Mouse (Mus musculus) frontal cortex, postnatal 14 days (tissue): ENCODE data around the gene Irs2.

ENCODE experiments used
- DNase-seq, 2 experiments: peaks; one replicate each; pipeline ENCODE4 v3.0.0; 2022; ENCODE audit warnings: low spot score in 2 of 2

Irs2 gene

DNA sequence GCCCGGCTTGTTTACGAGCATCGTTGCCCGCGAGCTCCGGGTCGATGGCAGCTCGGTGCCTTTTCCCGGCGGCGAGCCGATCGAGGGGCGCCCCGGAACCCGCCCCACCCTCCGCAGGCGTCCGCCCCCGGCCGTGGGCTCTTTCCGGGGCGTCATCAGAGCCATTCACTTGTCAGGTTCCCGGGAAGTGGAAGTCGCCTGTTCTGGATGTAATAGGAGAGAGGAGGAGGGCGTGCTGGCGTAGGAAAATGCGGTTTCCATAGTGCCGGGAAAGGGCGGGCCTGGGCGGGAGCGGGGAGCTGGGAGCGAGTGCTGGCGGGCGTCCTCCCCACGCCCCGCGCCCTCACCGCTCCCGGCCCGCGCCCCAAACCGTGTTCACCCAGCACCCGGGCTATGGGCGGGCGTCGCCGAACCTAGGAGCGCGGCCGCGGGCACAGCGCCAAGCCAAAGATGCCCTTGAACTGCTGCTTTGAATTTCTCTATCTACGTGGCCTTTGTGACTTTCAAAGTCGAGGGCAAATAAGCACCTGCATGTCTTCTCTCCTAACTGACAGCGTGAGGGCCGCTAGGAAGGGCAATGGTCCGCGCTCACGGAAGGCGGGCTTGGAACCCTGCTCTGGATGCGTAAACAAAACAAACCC is 1.3 kb upstream of the Irs2 start:
- DNase-seq = peak; percentile 65 to 69

DNA sequence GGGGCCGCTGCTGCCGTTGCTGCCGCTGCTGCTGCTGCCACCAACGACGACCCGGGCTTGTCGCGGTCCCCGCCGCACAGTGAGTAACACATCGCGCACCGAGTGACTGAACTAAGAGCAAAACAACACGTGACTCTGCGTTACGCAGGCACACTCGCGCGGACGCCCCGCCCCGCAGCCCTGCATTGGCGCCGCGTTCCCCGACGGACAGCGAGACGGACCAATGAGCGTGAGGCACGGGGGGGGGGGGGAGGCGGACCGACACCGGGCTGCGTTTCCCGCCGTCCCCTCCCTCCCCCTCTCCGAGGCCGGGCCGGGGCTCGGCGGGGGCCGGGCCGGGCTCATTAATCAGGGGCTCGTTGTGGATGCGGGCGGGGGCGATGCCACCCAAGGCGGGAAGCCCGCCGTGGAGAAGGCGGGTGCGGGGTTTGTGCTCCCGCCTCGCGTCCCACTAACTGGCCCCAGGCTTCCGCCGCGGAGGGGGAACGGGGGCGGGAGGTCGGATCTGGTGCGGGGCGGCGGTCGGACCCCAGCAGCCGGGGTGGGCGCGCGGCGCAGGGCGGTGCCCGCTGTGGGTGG is 673 bp upstream of the Irs2 start:
- DNase-seq = peak; percentile 95 to 97

DNA sequence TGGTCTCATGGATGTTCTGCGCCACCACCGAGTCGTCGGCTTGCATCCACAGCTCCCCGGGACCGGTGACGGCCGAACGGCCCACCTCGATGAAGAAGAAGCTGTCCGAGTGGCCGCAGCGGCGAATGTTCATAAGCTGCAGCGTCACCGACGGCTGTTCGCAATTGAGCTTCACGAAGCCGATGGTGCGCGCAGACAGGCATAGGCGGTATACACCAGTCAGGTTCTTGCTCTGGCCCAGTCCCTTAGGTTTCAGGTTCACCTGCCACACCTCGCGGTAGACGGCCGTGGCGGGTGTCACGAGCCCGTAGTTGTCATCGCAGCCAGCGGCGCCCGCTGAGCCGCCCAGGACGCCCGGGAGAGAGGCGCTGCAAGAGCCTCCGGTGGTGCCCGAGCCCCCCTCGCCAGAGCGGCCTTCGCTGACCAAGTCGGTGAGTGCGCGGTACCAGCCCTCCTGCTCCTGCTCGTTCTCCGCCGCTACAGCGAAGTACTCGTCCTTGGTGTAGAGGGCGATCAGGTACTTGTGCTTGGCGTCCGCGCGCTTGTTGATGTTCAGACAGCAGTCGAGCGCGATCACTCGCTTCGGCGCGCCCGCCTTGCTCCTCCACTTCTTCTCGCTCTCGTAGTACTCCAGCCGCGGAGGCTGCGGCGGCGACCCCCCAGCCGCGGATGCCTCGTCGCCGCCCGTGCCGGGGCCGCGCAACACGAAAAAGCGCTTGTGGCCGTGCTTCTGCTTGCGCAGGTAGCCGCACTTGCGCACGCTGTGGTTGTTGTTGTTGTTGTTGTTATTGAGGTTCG is 478 bp downstream of the Irs2 start:
- peak; percentile 51 to 58 for DNase-seq

DNA sequence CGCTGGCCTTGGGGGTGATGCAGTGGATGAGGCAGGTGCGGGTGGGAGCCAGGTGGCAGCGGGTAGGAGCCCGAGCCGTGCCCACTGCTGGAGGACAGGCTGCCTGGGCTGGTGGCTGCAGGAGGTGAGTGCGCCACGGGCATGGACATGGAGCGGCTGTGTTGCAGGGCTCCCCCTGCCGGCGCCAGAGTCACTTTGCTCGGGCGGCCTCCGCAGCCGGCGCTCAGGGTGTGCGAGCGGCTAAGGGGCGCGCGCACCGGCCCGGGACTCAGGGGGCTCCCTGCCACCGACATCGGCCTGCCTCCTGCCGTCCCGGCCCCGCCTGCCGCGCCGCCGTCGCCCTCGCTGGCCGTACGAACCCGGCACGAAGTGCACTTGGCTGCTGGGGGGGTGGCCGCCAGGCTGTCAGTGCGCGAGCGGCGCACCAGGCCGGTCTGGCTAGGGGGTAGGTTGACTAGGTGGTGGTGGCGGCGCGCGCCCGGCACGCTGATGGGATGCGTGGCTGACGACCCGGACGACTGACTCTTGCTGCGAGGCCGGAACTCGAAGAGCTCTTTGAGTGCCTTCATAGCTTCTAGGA is 1.2 kb downstream of the Irs2 start:
- peak; percentile 73 to 83 for DNase-seq

DNA sequence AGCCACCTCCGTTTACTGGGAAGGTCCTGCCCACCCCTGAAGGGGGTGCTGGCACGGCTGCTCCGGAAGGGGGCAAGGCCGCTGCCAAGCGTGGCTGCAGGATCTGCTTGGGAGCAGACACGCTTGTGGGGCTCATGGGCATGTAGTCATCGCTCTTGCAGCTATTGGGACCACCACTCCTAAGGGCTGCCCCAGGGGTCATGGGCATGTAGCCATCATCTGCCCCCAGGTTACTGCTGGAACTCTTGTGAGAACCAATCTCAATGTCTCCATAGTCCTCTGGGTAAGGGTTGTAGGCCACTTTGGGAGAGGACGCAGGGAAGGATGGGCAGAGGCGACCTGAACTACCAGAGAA is 2.0 kb downstream of the Irs2 start:
- no peak for DNase-seq

DNA sequence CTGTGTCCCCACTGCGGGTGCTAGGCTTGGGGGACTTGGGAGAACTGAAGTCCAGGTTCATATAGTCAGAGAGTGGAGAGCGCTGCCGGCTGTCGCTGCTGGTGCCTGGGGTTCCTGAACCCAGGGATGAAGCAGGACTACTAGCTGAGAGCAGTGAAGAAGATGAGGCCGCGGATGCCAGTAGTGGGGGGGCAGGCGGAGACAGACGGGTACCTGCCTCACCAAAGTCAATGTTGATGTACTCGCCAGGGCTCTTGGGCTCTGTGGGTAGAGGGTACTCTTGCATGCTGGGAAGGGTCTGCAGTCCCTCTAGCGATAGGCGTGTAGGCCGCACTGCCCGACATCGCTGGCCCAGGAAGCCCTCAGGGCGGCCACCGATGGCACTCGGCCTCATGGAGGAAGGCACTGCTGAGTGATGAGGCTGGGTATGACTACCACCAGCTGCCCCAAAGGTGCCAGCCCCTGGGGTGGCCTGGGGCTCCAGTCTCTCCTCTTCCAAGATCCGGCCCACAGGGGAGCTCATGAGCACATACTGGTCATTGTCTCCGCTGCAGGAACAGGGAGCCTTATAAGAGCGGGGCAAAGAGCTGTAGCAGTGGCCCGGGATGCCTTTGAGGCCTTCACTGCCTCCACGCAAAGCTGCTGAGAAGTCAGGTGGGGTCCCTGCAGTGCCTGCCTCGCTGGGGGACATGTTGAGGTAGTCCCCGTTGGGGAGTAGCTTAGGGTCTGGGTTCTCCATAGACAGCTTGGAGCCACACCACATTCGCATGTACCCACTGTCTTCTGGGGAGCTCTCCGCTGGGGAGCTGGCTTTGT is 2.6 kb downstream of the Irs2 start:
- DNase-seq = no peak

DNA sequence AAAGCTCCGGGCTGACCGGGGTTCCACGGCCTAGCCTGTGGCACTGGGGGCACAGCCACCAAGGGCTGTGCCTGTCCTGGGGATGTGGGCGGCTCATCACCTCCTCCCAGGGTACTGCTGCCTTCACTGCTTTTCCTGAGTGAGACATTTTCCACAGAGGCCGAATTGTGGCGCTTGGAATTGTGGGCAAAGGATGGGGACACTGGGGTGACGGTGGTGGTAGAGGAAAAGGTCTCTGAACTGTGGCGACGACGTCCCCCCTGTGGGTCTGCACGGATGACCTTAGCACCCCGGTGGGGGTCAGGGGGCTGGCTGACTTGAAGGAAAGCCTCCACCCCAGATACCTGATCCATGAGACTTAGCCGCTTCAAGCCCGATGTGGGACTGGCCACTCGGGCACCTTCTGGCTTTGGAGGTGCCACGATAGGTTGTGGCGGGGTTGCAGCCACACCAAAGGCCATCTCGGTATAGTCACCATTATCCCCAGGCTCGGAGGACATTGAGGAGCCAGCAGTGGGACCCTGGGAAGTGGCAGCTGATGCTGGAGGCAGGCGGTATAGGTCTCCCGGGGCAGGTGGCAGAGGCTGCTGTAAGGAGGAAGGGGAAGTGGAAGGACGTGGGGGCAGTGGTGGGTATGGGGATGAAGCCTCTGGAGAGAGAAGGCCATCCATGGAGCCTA is 3.3 kb downstream of the Irs2 start:
- DNase-seq = no peak

DNA sequence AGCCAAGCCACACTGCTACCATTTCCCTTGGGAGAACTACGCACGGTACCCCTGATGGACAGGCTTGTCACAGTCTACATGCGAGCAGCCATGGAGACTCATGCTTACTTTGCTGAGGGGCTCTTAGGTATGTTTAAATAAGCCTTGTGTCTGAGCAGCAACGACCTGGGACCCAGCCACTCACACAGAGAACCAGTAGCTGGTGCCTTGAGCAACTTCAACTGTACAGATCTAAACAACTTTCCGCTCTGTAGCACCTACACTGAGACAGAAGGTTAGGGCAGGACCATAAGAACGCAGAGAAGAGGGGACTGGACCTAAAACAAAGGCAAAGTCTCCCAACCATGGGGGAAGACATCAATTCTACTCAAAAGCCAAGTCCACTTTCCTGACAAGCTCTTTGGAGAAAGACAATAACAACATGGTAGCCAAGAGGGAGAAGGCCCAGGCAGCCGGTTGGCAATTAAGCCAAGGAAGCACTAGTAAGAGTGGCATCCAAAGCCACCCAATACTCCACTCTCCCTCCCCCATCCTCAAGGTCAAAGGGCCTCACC is 4.3 kb downstream of the Irs2 start:
- DNase-seq = no peak

DNA sequence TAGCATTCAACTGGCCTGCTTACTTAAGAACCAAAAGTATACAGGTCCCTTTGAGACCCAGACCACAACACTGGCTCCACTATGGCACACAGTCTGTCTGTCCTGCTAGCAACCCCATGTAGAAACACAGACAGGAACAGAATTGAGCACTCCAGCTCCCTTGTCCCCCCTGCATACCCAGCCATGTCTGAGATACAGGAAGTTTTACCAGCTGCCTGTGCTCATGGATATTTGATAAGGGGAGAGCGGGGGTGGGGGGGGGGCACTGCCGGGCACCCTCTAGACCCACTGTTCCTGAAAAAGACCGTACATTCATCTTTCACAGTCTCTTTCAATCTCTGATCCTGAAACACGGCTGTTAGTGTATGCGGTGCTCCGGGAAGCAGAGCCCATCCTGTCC is 5.0 kb downstream of the Irs2 start:
- no peak for DNase-seq

DNA sequence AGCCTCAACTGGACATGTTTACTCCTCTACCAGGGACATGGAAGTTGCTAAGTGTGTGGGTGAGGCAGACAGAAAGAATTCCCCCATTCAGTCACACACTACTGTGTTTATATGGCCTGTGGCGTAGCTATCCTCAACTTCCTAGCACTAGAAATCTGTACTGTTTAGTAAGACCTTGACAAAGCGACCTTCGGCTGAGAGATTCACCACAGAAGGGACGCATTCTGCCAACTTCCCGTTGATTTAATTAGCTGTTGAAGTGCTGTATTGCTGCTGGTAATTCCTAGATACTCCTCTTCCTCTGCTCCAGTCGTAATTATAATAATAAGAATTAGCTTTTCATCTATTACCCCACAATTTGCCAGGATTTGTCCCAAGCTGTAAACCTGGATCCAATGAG is 5.4 kb downstream of the Irs2 start:
- DNase-seq = no peak

DNA sequence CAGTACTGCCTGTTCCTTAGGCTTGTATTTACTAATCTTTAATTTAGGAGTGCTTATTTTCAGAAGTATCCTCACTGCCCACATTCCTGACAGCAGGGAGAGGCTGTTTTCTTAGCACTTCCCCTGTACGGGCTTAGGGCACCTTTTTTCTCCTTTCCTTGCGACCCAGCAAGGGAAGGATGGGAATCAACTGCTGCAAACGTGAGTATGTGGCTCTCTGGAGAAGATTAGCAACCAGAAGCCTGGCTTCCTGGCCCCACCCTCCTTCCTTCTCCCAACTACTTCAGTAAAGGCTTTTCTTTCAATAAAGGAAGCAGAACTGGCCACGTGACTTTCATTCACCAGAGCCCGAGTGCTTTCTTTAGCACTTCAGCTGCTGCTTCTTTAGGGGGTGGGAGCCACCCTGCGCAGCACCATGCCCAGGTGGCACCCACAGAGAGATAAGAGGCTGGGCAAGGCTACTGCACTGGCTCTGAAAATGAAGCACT is 7.2 kb downstream of the Irs2 start:
- DNase-seq = no peak

DNA sequence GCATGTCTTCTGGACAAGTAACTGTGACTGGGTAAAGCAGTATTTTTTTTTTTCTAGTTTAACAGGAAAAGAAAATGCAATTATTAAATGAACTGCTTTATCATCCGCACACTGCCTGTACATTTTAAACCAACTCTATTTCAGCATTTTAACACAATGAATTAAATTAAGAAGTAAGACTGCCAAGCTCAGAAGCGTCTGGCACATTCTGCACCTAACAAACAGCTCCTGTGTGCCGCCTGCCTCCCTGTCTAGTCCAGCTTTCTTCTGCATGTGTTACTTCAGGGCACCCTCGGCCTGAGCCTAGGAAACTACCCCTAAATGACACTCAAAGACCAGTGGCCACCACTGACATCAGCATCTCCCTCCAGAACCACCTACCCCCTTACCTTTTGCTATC is 8.7 kb downstream of the Irs2 start:
- DNase-seq = no peak

DNA sequence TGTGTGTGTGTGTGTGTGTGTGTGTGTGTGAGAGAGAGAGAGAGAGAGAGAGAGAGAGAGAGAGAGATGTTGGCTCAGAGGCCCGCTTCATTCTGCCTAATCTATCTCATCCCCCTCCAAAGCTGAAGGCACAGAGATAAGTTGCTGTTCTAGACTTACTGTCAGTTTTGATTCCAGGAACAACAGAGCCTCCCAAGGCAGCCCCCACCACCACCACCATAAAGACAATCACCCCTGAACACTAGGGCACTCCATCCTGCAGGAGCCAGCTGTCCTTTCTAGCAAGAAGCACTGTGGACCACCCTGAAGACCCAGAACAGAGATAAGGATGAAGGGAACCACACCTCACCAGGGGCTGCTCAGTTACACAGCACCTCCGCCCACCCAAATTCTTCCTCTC is 12.0 kb downstream of the Irs2 start:
- no peak for DNase-seq

DNA sequence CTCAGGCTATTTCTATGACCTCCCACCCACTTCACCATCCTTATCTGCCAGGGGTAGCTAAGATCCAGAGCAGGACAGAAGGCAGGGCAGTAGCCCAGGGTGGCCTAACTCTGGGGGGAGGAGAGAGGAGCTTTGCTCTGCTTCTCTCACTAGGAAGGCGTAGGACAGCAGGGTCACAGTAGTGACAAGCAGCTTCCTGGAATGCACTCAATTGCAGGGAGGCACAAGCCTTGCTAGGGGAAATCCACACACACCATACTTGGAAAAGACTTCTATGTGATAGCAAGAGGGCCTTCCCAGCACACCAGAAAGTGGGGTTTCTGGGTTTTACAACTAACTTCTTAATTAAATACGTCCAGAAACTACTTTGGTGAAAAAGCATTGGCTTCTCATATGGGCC is 12.5 kb downstream of the Irs2 start:
- DNase-seq = no peak

DNA sequence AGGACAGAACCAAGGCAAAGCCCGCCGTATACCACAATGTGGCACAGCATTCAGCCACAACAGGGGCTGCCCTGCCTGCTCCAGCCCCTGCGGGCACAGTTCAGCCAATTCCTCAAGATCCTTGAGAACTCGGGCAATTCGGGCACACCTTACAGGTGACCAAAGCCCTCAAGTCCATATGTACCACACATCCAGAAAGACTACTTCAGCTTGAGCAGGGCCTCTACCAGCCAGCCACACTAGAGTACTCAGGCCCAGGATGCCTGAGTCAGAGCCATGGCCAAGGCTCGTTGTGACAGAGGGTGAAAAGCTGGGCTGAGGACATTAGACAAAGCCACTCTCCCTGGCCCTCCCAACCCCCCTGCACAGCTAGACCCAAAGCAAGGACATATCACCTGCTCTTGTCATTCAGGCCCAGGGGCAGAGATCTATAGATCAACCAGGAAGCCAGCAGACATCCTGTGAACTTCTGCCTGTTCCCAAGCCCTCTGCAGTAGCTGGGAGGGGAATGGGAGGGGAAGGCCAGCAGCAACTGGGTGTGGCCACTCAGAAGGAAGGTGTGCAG is 13.8 kb downstream of the Irs2 start:
- DNase-seq = no peak

DNA sequence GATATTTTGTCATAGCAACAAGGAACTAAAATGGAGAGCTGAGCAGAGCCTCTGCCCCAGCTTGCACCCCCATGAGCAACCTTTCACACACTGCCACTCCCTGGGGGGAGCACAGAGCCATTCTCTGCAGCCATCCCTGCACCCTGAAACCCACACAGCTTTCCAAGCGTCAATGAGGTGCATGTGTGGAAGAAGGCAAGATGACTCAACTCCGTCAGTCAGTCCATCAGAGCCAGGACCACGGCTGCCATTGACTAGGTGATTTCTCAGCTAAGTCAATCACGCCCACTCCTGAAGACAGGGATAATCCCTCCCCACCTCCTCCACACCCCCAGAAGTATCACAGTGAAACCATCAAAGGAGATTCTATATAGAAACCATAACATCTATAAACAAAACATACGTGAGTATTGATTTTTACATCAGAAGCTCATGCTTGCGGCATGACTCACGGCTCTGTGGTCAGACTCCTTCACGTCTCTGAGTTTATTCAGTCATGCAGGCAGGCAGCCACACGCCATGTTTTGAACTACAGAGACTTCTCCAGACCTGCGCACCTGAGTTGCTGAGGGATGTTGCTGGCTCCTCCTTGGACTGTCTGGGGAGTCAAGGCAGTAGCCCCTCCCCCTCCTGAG is 14.6 kb downstream of the Irs2 start:
- DNase-seq = no peak

DNA sequence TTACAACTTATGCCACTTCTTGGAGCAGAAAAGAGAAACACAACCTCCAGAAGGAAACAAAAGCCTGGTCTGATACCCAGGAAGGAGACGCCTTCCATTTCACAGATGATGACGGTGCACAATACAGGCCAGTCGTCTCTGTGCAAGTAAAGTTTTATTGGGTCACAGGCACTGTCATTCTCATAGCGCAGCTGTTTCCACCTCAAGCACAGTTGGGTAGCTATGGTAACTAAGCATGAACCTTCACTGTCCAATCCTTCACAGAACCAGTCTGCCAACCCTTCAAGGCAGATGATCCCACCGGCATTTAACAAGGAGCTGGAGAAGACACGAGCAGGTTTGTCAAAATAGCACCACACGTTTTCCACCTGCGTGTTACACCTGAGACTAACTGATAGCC is 16.2 kb downstream of the Irs2 start:
- DNase-seq = no peak

DNA sequence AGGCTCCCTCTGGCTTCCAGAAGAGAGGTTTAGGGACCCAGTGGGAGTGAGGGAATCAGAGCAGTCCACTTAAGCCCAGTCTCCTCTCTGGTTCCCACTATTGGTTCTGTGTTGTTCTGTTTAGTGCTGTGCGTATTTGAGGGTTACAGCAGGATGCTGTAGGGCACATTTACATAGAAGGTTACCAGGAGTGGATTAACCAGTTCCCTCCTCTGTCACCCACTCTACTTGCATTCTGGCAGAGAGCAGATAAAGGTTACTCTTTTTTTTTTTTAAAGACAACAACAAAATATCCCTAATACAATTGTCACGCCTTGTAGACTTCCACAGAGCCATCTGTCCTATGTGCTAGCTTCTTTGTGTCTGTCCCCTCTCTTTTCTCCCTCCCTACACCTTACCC is 16.9 kb downstream of the Irs2 start:
- DNase-seq = no peak

DNA sequence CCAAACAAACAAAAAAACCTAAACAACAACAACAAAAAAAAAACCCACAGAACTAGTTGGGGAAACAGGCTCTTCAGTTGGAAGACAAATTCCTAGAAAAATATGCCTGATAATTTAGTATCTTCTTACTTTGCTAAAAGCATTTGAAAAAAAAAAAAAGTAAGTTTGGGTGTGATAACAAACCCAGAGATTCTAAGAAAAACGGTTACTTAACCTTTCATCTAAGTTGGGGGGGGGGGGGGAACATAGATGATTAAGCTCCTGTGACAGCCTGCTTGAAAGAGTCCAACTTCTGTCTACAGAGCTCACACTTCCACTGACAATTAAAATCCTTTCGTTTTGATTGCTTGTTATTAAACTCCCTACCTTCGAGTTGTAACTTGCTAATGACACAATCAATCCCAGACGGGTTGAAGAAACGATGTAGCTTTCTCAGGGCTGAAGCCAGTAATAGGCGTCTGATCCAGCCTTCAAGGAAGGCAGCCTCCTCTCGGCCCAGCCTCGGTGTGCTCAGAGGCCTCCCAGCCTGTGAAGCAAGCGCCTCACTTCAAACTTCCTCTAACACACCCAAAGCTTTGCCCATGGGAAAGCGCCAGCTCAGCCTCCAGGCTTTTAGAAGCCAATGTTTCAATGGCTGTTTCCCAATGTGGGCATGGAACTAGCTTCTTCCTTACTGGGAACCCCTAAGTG is 17.7 kb downstream of the Irs2 start:
- no peak for DNase-seq

DNA sequence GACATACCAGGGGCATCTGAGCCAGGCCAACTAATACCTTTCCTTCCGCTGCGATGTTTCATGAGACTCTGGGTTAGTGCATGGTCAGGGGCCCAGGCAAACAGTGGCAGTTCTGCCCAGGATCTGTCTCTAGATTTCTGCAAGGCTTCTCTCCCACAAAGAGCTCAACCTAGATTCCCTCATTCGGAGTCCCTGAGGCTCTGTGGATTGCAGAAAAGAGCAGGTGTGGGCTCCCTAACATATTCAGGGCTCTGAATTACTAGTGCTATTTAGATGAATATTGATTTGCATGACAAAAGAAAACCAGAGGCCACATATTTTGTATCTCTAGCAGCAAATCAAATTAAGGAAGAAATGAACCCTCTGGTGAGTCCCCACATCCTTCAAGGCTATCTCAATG is 18.3 kb downstream of the Irs2 start:
- no peak for DNase-seq
